Mouse (Mus musculus) heart, embryonic 15.5 days (tissue): ENCODE data around the gene Cyth1. TPM values are rescaled to one million over a fixed set of nuclear protein-coding genes. Genes with fewer than 3 reads are reported as not detected.

Experiments
- ATAC-seq: fragments of 200-750 bp; cut with Nextera tagmentation; replicated peaks from 2 replicates; pipeline ENCODE4 v1.8.0; 2017; ENCODE audit warnings: low read depth, moderate TSS enrichment; ENCODE audit not compliant: insufficient number of reproducible peaks, insufficient read depth, low FRiP score
- H3K27ac ChIP-seq: fragments of 300-500 bp; sonication (generic); 2 replicates; pipeline ENCODE4 v1.5.1; 2015; ENCODE audit warnings: mild to moderate bottlenecking, inconsistent platforms
- H3K27me3 ChIP-seq: fragments of 300-500 bp; sonication (generic); 2 replicates; pipeline ENCODE4 v1.6.1; 2015; ENCODE audit warnings: inconsistent platforms
- H3K36me3 ChIP-seq: fragments of 300-500 bp; sonication (generic); 2 replicates; pipeline ENCODE4 v1.6.1; 2015; ENCODE audit warnings: mild to moderate bottlenecking, inconsistent platforms
- H3K4me1 ChIP-seq: fragments of 300-500 bp; sonication (generic); replicated peaks from 2 replicates; pipeline ENCODE4 v1.6.1; 2015; ENCODE audit warnings: inconsistent platforms
- H3K4me2 ChIP-seq: fragments of 300-500 bp; sonication (generic); 2 replicates; pipeline ENCODE4 v1.6.1; 2015; ENCODE audit warnings: inconsistent platforms, mild to moderate bottlenecking, moderate library complexity
- H3K4me3 ChIP-seq: fragments of 300-500 bp; sonication (generic); 2 replicates; pipeline ENCODE4 v1.5.1; 2015; ENCODE audit warnings: mild to moderate bottlenecking, inconsistent platforms
- H3K9ac ChIP-seq: fragments of 300-500 bp; sonication (generic); 2 replicates; pipeline ENCODE4 v1.6.1; 2015; ENCODE audit warnings: mild to moderate bottlenecking, inconsistent platforms
- H3K9me3 ChIP-seq: fragments of 300-500 bp; sonication (generic); replicated peaks from 2 replicates; pipeline ENCODE4 v1.6.1; 2016; ENCODE audit warnings: inconsistent platforms
- WGBS: fragments of 180-500 bp; shearing (Covaris S2); methylation state at CpG from one replicate; pipeline ENCODE4 v1.1.7; 2015; ENCODE audit warnings: mixed read lengths; 5-methylcytosine and 5-hydroxymethylcytosine counted together
- polyA plus RNA-seq: library from polyadenylated mRNA; unstranded; fragments of >200 nt; fragmentation: Nextera tagmentation; extraction: Ambion mirVana; gene quantifications from 2 replicates; pipeline ENCODE4 v1.2.1, GENCODE M21; 2015

Gene Cyth1
- polyA plus RNA-seq, 1 experiment from 2014 or later: 18.0 TPM

- no peak overlapping the region for H3K27ac ChIP-seq
- H3K27me3 ChIP-seq: no peaks in the 10 kb centered on the region; the same call in 1 of the 2 replicates
- H3K9ac ChIP-seq: no peak overlapping the region
- WGBS: 35% methylated on average over 2 of the region's 2 CpGs
- 0 out of 2 replicates have a peak, but pooled peaks cover 2% of the 10 kb centered on the region for H3K4me1 ChIP-seq
- no peak overlapping the region for H3K4me3 ChIP-seq
- no peaks in the 10 kb centered on the region for H3K36me3 ChIP-seq
- no peak for ATAC-seq
- no peak overlapping the region for H3K4me2 ChIP-seq
- H3K9me3 ChIP-seq: no peaks in the 10 kb centered on the region
These were observed 151.7 kb downstream of the Cyth1 start for GRCm38 (mm10) chr11:118096736-118097135.

GRCm38 (mm10) chr11:118095004-118095403, 153.4 kb downstream of the Cyth1 start:
- H3K9me3 ChIP-seq: no peaks in the 10 kb centered on the region
- no peaks in the 10 kb centered on the region for H3K36me3 ChIP-seq
- H3K27me3 ChIP-seq: no peaks in the 10 kb centered on the region
- H3K4me1 ChIP-seq: 0 out of 2 replicates have a peak, but pooled peaks cover 2% of the 10 kb centered on the region
- no peak overlapping the region for H3K27ac ChIP-seq
- no peak for ATAC-seq
- no peak overlapping the region for H3K4me3 ChIP-seq
- WGBS: 76% methylated on average over 9 of the region's 9 CpGs
- H3K4me2 ChIP-seq: no peak overlapping the region
- no peak overlapping the region for H3K9ac ChIP-seq

- no peak for ATAC-seq
- WGBS: 86% methylated on average over 23 of the region's 23 CpGs
- Histone ChIP-seq H3K9me3 (no peaks in the 10 kb centered on the region), H3K27me3 (peaks cover 7% of the 10 kb centered on the region), H3K4me1 (no peaks in the 10 kb centered on the region), H3K9ac (no peak overlapping the region), H3K4me3 (no peak overlapping the region), H3K4me2 (no peak overlapping the region), H3K27ac (no peak overlapping the region), H3K36me3 (no peaks in the 10 kb centered on the region)
These were observed 157.3 kb downstream of the Cyth1 start for GRCm38 (mm10) chr11:118091002-118091670.

- Histone ChIP-seq H3K4me3 (no peak overlapping the region), H3K9me3 (no peaks in the 10 kb centered on the region), H3K27me3 (peaks cover 7% of the 10 kb centered on the region), H3K9ac (no peak overlapping the region), H3K36me3 (no peaks in the 10 kb centered on the region), H3K4me1 (peaks cover 9% of the 10 kb centered on the region), H3K27ac (no peak overlapping the region), H3K4me2 (no peak overlapping the region)
- 73% methylated on average over 19 of the region's 19 CpGs for WGBS
- ATAC-seq: no peak
These were observed 159.5 kb downstream of the Cyth1 start for GRCm38 (mm10) chr11:118088896-118089295.

- H3K4me1 ChIP-seq: peaks cover 9% of the 10 kb centered on the region
- H3K4me3 ChIP-seq: no peak overlapping the region
- H3K36me3 ChIP-seq: no peaks in the 10 kb centered on the region
- H3K9me3 ChIP-seq: no peaks in the 10 kb centered on the region
- ATAC-seq: no peak
- H3K4me2 ChIP-seq: no peak overlapping the region
- H3K9ac ChIP-seq: no peak overlapping the region
- H3K27me3 ChIP-seq: peaks cover 7% of the 10 kb centered on the region
- H3K27ac ChIP-seq: no peak overlapping the region
- 72% methylated on average over 8 of the region's 8 CpGs for WGBS
These were observed 162.4 kb downstream of the Cyth1 start for GRCm38 (mm10) chr11:118085961-118086360.

- no peak overlapping the region for H3K4me2 ChIP-seq
- H3K9me3 ChIP-seq: no peaks in the 10 kb centered on the region
- 22% methylated on average over 4 of the region's 4 CpGs for WGBS
- no peaks in the 10 kb centered on the region for H3K36me3 ChIP-seq
- peaks cover 9% of the 10 kb centered on the region for H3K4me1 ChIP-seq
- H3K9ac ChIP-seq: no peak overlapping the region
- peaks cover 7% of the 10 kb centered on the region for H3K27me3 ChIP-seq
- no peak overlapping the region for H3K27ac ChIP-seq
- H3K4me3 ChIP-seq: no peak overlapping the region
- no peak for ATAC-seq
These were observed 163.2 kb downstream of the Cyth1 start for GRCm38 (mm10) chr11:118085176-118085575.

- WGBS: 67% methylated on average over 3 of the region's 3 CpGs
- Histone ChIP-seq H3K4me1 (peaks cover 9% of the 10 kb centered on the region), H3K9ac (no peak overlapping the region), H3K36me3 (no peaks in the 10 kb centered on the region), H3K4me2 (no peak overlapping the region), H3K4me3 (no peak overlapping the region), H3K27me3 (peaks cover 7% of the 10 kb centered on the region), H3K27ac (no peak overlapping the region), H3K9me3 (no peaks in the 10 kb centered on the region)
- no peak for ATAC-seq
These were observed 164.1 kb downstream of the Cyth1 start for GRCm38 (mm10) chr11:118084266-118084665.

GRCm38 (mm10) chr11:118083811-118084210, 164.6 kb downstream of the Cyth1 start:
- WGBS: 9% methylated on average over 6 of the region's 6 CpGs
- Histone ChIP-seq H3K9ac (no peak overlapping the region), H3K36me3 (no peaks in the 10 kb centered on the region), H3K4me3 (no peak overlapping the region), H3K4me1 (peaks cover 9% of the 10 kb centered on the region), H3K27ac (no peak overlapping the region), H3K4me2 (no peak overlapping the region), H3K27me3 (peaks cover 7% of the 10 kb centered on the region), H3K9me3 (no peaks in the 10 kb centered on the region)
- ATAC-seq: no peak

- H3K4me2 ChIP-seq: no peak overlapping the region
- ATAC-seq: no peak
- no peak overlapping the region for H3K4me3 ChIP-seq
- 86% methylated on average over 14 of the region's 14 CpGs for WGBS
- H3K27me3 ChIP-seq: peaks cover 7% of the 10 kb centered on the region
- no peaks in the 10 kb centered on the region for H3K9me3 ChIP-seq
- H3K36me3 ChIP-seq: no peaks in the 10 kb centered on the region
- H3K27ac ChIP-seq: no peak overlapping the region
- peaks cover 9% of the 10 kb centered on the region for H3K4me1 ChIP-seq
- no peak overlapping the region for H3K9ac ChIP-seq
These were observed 166.1 kb downstream of the Cyth1 start for GRCm38 (mm10) chr11:118082294-118082693.

Other genes starting within 250 kb of the Cyth1 start
- gene Dnah17, start 118.0 kb downstream of the Cyth1 start, polyA plus RNA-seq: 0.06 and 0.15 TPM in 2 replicates
- 11.6 and 16.7 TPM in 2 replicates for gene Usp36, start 41.7 kb upstream of the Cyth1 start, polyA plus RNA-seq
- 0.20 and 0.33 TPM in 2 replicates for gene Cep295nl, start 93.9 kb upstream of the Cyth1 start, polyA plus RNA-seq
- gene Timp2, start 107.1 kb upstream of the Cyth1 start, polyA plus RNA-seq: 67.1 and 85.2 TPM in 2 replicates
- gene Lgals3bp, start 153.5 kb upstream of the Cyth1 start, polyA plus RNA-seq: 9.6 and 20.7 TPM in 2 replicates
- 17.2 and 24.3 TPM in 2 replicates for gene Cant1, start 170.5 kb upstream of the Cyth1 start, polyA plus RNA-seq
- 7.9 and 10.1 TPM in 2 replicates for gene C1qtnf1, start 179.6 kb upstream of the Cyth1 start, polyA plus RNA-seq
- gene Engase, start 228.2 kb upstream of the Cyth1 start, polyA plus RNA-seq: 4.1 and 5.0 TPM in 2 replicates